Mouse (Mus musculus) intestine, embryonic 15.5 days (tissue): Measurements from ENCODE around the gene Usp45. TPM values are rescaled to one million over a fixed set of nuclear protein-coding genes. Genes with fewer than 3 reads are reported as not detected.
A peak's percentile ranks its signal among the peaks of the same experiment; 100 is the strongest.

Experiments used
- ATAC-seq: fragments of 200-750 bp; cut with Nextera tagmentation; 2 replicates; pipeline ENCODE4 v1.8.0; 2017; ENCODE audit warnings: moderate TSS enrichment, moderate library complexity
- H3K27ac ChIP-seq: fragments of 300-500 bp; sonication (generic); 2 replicates; pipeline ENCODE4 v1.5.1; 2015; ENCODE audit warnings: mild to moderate bottlenecking, inconsistent platforms
- H3K27me3 ChIP-seq: fragments of 300-500 bp; sonication (generic); replicated peaks from 2 replicates; pipeline ENCODE4 v1.6.1; 2015; ENCODE audit warnings: inconsistent platforms
- H3K36me3 ChIP-seq: fragments of 300-500 bp; sonication (generic); 2 replicates; pipeline ENCODE4 v1.6.1; 2015; ENCODE audit warnings: inconsistent platforms
- H3K4me1 ChIP-seq: fragments of 300-500 bp; sonication (generic); replicated peaks from 2 replicates; pipeline ENCODE4 v1.6.1; 2015; ENCODE audit warnings: inconsistent platforms
- H3K4me2 ChIP-seq: fragments of 300-500 bp; sonication (generic); replicated peaks from 2 replicates; pipeline ENCODE4 v1.6.1; 2015; ENCODE audit warnings: mild to moderate bottlenecking, inconsistent platforms
- H3K4me3 ChIP-seq: fragments of 300-500 bp; sonication (generic); replicated peaks from 2 replicates; pipeline ENCODE4 v1.5.1; 2015; ENCODE audit warnings: inconsistent platforms
- H3K9ac ChIP-seq: fragments of 300-500 bp; sonication (generic); 2 replicates; pipeline ENCODE4 v1.6.1; 2015; ENCODE audit warnings: inconsistent platforms
- H3K9me3 ChIP-seq: fragments of 300-500 bp; sonication (generic); 2 replicates; pipeline ENCODE4 v1.6.1; 2016; ENCODE audit warnings: inconsistent platforms
- WGBS: fragments of 180-500 bp; shearing (Covaris S2); methylation state at CpG from one replicate; pipeline ENCODE4 v1.1.7; 2015; 5-methylcytosine and 5-hydroxymethylcytosine counted together
- polyA plus RNA-seq: library from polyadenylated mRNA; unstranded; fragments of >200 nt; fragmentation: Nextera tagmentation; extraction: Ambion mirVana; gene quantifications from 2 replicates; pipeline ENCODE4 v1.2.1, GENCODE M21; 2015

The Usp45 gene
- polyA plus RNA-seq, 1 experiment from 2014 or later, result 7.0 TPM

DNA sequence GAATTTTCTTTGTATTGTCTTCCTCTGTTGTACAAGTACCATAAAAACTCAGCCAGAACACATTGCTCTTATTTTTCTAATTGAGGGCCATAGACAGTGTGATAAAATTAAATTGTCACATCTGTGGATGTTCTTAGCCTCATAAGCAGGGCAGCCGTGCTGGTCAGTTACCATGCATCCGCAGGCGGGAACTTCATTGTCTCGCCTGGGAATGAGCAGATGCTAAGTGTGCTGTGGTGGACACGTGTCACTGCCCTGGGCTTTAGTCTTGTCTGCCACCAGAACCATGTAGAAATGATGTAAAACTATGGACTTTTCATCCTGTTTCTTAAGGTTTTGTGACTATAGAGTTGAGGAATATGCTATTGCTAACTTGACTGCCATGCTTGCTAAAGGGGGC is 40.2 kb downstream of the Usp45 start:
- Histone ChIP-seq H3K9me3 (no peaks in the 10 kb centered on the region), H3K27me3 (no peaks in the 10 kb centered on the region), H3K9ac (no peak overlapping the region), H3K36me3 (0 out of 2 replicates have a peak, but pooled peaks cover 6% of the 10 kb centered on the region), H3K4me1 (no peaks in the 10 kb centered on the region), H3K27ac (no peak overlapping the region), H3K4me3 (no peak overlapping the region), H3K4me2 (no peak overlapping the region)
- 74% methylated on average over 5 of the region's 5 CpGs for WGBS
- ATAC-seq, result no peak

DNA sequence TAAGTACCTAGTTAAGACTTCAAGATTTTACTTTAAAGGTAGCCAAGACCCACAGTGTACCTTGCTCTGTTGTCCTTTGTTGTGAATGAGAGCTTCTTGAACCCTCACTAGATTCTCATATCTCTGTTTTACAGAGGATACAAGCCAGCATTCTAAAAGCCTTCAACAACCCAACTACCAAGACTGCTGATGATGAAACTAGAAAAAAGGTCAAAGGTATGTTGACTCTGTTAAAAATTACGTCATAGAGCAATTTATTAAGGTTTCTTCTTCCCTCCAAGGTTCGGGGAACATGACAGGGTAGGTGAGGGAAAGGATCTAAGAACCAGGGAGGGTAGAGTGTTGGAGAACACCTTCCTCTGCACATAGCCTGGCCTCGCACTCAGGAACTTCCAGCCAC is 43.7 kb downstream of the Usp45 start:
- Histone ChIP-seq H3K36me3 (no peaks in the 10 kb centered on the region), H3K4me1 (no peaks in the 10 kb centered on the region), H3K9ac (no peak overlapping the region), H3K9me3 (no peaks in the 10 kb centered on the region), H3K27ac (no peak overlapping the region), H3K27me3 (no peaks in the 10 kb centered on the region), H3K4me3 (no peak overlapping the region), H3K4me2 (no peak overlapping the region)
- WGBS, result 75% methylated on average over 3 of the region's 3 CpGs
- peak; percentile 36; the same call in 1 of the 2 replicates for ATAC-seq

DNA sequence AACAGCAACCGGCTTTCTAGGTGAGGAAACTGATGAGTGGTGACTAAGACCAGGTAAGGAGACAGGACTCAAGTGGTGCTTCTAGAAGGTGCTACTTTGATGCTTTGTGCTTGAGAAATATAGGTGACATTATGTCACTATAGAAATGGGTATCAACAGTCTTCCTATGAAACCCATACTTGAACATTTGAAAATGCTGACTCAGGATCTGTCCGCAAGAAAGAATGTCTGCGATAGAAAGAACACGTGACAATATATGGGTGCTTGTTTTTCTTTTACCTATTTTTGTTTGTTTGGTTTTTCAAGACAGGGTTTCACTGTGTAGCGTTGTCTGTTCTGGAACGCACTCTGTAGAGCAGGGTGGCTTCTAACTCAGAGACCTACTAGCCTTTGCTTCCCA is 45.7 kb downstream of the Usp45 start:
- 90% methylated on average over 6 of the region's 6 CpGs for WGBS
- Histone ChIP-seq H3K27ac (no peak overlapping the region), H3K9me3 (no peaks in the 10 kb centered on the region), H3K4me1 (no peaks in the 10 kb centered on the region), H3K4me2 (no peak overlapping the region), H3K36me3 (no peaks in the 10 kb centered on the region), H3K4me3 (no peak overlapping the region), H3K9ac (no peak overlapping the region), H3K27me3 (no peaks in the 10 kb centered on the region)
- no peak for ATAC-seq

GRCm38 (mm10) chr4:21814029-21814428 is 47.1 kb downstream of the Usp45 start:
- H3K4me3 ChIP-seq, result no peak overlapping the region
- H3K27me3 ChIP-seq, result no peaks in the 10 kb centered on the region
- H3K27ac ChIP-seq, result no peak overlapping the region
- ATAC-seq, result peak; percentile 78
- no peaks in the 10 kb centered on the region for H3K9me3 ChIP-seq
- H3K36me3 ChIP-seq, result no peaks in the 10 kb centered on the region
- WGBS, result 40% methylated on average over 2 of the region's 2 CpGs
- no peaks in the 10 kb centered on the region for H3K4me1 ChIP-seq
- no peak overlapping the region for H3K9ac ChIP-seq
- no peak overlapping the region for H3K4me2 ChIP-seq

DNA sequence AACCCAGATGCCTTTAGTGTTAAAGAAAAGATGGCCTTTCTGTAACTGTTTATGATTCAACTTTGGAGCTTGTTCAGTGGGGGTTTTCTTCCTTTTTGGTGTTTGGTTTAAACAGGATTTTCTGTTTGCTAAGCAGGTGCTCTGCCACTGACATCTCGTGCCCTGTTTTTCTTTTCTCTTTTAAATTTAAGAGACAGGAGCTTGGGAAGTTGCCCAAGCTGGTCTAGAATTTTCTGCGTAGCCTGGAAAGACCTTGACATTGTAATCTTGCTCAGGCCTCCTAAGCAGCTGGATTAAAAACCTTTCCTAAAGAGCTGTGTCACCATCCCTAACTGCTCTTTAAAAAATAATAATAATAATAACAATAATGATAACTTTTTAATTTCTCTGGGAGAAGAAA is 59.7 kb downstream of the Usp45 start:
- Histone ChIP-seq H3K4me3 (no peak overlapping the region), H3K4me1 (no peaks in the 10 kb centered on the region), H3K9me3 (no peaks in the 10 kb centered on the region), H3K27ac (no peak overlapping the region), H3K36me3 (peaks cover 8% of the 10 kb centered on the region; the same call in 1 of the 2 replicates), H3K9ac (no peak overlapping the region), H3K4me2 (no peak overlapping the region), H3K27me3 (no peaks in the 10 kb centered on the region)
- WGBS, result 68% methylated on average over 2 of the region's 2 CpGs
- no peak for ATAC-seq

- Histone ChIP-seq H3K27ac (no peak overlapping the region), H3K36me3 (no peaks in the 10 kb centered on the region; the same call in 1 of the 2 replicates), H3K9me3 (no peaks in the 10 kb centered on the region), H3K27me3 (no peaks in the 10 kb centered on the region), H3K4me1 (no peaks in the 10 kb centered on the region), H3K9ac (no peak overlapping the region), H3K4me3 (no peak overlapping the region), H3K4me2 (no peak overlapping the region)
- WGBS, result 93% methylated on average over 8 of the region's 8 CpGs
- ATAC-seq, result no peak
These were observed 65.9 kb downstream of the Usp45 start for GRCm38 (mm10) chr4:21832844-21833243.

DNA sequence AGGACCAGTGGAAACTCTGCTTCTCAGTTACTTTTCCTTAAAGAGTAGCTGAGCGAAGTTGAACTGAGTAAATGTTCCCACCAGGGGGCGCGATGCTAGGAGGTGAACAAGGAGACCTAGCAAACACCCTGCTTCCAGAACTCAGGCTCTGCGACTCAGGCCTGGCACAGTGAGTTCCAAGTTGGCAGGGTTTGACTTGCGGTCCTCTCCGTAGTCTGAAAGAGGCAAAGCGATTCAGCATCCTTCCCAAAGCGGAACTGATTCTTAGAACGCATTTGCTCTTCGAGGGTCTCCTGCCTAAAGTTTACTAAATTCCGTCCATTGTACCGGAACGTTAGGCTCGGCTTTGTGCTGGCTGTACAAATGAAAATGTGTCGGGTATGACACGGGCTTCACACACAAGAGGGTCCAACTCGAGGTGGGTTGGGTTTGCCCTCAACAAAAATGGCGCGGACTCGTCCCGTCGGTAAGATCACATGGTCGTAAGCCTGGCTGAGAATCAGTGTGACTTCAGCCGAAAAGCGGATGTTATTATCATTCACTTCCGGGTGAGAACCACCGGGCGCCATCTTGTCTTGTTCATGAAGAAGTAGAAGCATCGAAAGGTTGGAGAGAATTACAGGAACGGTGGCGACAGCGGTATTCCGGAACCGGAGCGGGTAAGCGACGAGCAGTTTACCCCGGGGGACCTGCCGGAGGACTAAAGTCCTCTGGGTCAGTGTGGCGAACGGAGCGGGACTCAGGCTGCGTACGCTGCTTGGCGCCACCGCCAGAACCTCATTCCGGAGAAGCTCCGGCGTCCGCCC is 80.7 kb downstream of the Usp45 start, which contains the start of gene Pnisr:
Gene Pnisr, plus strand, starts transcription at position 103 of the 806 bp plus-strand sequence.
- no peaks in the 10 kb centered on the region for H3K36me3 ChIP-seq
- H3K9me3 ChIP-seq, result no peaks in the 10 kb centered on the region
- peaks cover 5% of the 10 kb centered on the region for H3K4me1 ChIP-seq
- peak within 1 kb of the TSS; percentile 78 for H3K4me3 ChIP-seq
- H3K27ac ChIP-seq, result peak within 1 kb of the TSS; percentile 95
- ATAC-seq, result peak; percentile 98
- no peaks in the 10 kb centered on the region for H3K27me3 ChIP-seq
- under 1% methylated on average over 50 of the region's 50 CpGs for WGBS
- peak within 1 kb of the TSS; percentile 87 for H3K9ac ChIP-seq
- H3K4me2 ChIP-seq, result peak within 1 kb of the TSS; percentile 58

DNA sequence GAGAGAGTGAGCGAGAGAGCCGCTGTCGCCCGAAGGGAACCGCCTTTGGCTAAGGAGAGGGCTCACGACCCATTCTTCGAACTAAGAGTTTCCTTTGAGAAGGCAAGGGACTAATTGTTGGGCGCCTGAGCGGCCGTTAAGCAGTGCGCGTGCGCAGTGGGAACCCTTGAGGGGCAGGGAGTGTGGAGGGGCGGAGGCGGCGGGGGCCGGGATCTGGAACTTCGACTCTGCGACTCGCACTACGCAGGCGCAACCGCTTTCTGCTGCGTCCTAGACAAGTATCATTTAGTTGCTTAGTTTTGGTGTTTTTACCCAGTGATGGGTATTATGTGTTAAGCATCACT is 81.3 kb downstream of the Usp45 start:
- under 1% methylated on average over 24 of the region's 24 CpGs for WGBS
- H3K36me3 ChIP-seq, result no peaks in the 10 kb centered on the region

DNA sequence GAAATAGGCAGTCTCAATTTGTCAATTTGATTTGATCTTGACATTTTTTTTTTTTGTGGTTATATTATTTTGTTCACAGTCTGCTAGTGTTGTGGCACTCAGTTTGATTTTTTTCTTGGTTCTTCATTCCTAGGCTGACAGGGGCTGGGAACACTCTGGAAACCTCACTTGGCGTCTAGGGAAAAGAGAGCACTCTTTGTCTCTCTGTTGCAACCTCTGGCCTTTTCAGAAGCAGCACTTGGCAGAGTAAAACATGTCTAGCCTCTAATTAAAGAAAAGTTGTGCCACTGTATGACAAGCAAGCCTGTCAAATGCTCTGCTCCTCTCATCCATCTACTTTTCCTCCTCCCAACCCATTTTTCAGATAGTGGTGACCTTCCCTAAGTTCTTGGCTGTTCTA is 90.5 kb downstream of the Usp45 start:
- Histone ChIP-seq H3K27ac (no peak overlapping the region), H3K9me3 (no peaks in the 10 kb centered on the region), H3K9ac (no peak overlapping the region), H3K4me1 (no peaks in the 10 kb centered on the region), H3K27me3 (no peaks in the 10 kb centered on the region), H3K4me2 (no peak overlapping the region), H3K36me3 (peaks cover 19% of the 10 kb centered on the region), H3K4me3 (no peak overlapping the region)
- WGBS, result 75% methylated on average over 1 of the region's 1 CpGs
- ATAC-seq, result no peak

More for the DNA sequence above, 81.3 kb downstream of the Usp45 start:
- peaks cover 5% of the 10 kb centered on the region for H3K4me1 ChIP-seq
- peak overlapping the region; percentile 87 for H3K9ac ChIP-seq
- peak; percentile 93 for ATAC-seq
- peak overlapping the region; percentile 48 for H3K4me2 ChIP-seq
- no peaks in the 10 kb centered on the region for H3K9me3 ChIP-seq
- H3K27ac ChIP-seq, result peak overlapping the region; percentile 95
- H3K27me3 ChIP-seq, result no peaks in the 10 kb centered on the region
- H3K4me3 ChIP-seq, result peak overlapping the region; percentile 78

GRCm38 (mm10) chr4:21865226-21865625 is 98.3 kb downstream of the Usp45 start:
- no peaks in the 10 kb centered on the region for H3K9me3 ChIP-seq
- WGBS, result 94% methylated on average over 1 of the region's 1 CpGs
- no peak overlapping the region for H3K9ac ChIP-seq
- no peak overlapping the region for H3K4me3 ChIP-seq
- no peaks in the 10 kb centered on the region for H3K27me3 ChIP-seq
- no peaks in the 10 kb centered on the region for H3K4me1 ChIP-seq
- H3K36me3 ChIP-seq, result peaks cover 30% of the 10 kb centered on the region
- H3K27ac ChIP-seq, result no peak overlapping the region
- no peak overlapping the region for H3K4me2 ChIP-seq
- no peak for ATAC-seq

- Histone ChIP-seq H3K27ac (no peak overlapping the region), H3K4me3 (no peak overlapping the region), H3K27me3 (no peaks in the 10 kb centered on the region), H3K9me3 (no peaks in the 10 kb centered on the region), H3K4me2 (peak overlapping the region; percentile 63), H3K4me1 (no peaks in the 10 kb centered on the region), H3K9ac (no peak overlapping the region; the same call in 1 of the 2 replicates), H3K36me3 (peaks cover 5% of the 10 kb centered on the region)
- ATAC-seq, result no peak
- 15% methylated on average over 6 of the region's 6 CpGs for WGBS
These were observed 111.8 kb downstream of the Usp45 start for GRCm38 (mm10) chr4:21878776-21879175.

- ATAC-seq, result peak; percentile 93
- WGBS, result 0% methylated on average over 51 of the region's 51 CpGs
- H3K4me1 ChIP-seq, result no peaks in the 10 kb centered on the region
- peak within 1 kb of the TSS; percentile 63 for H3K4me2 ChIP-seq
- 0 out of 2 replicates have a peak, but pooled peaks cover 3% of the 10 kb centered on the region for H3K36me3 ChIP-seq
- no peaks in the 10 kb centered on the region for H3K9me3 ChIP-seq
- peak within 1 kb of the TSS; percentile 97 for H3K27ac ChIP-seq
- peak within 1 kb of the TSS; percentile 76 for H3K4me3 ChIP-seq
- H3K27me3 ChIP-seq, result no peaks in the 10 kb centered on the region
- H3K9ac ChIP-seq, result peak within 1 kb of the TSS; percentile 83
These were observed 112.7 kb downstream of the Usp45 start, which contains the start of gene Coq3 for GRCm38 (mm10) chr4:21879565-21880220. Gene Coq3, plus strand, starts transcription at chr4:21879673.
